Mouse (Mus musculus) spleen, postnatal 4 days (tissue): ENCODE measurements around the gene Tfdp1.

Experiments used
- DNase-seq, 2 experiments: peaks; one replicate each; pipeline ENCODE4 v3.0.0; 2022; ENCODE audit warnings: low spot score in 2 of 2

The Tfdp1 gene

DNA sequence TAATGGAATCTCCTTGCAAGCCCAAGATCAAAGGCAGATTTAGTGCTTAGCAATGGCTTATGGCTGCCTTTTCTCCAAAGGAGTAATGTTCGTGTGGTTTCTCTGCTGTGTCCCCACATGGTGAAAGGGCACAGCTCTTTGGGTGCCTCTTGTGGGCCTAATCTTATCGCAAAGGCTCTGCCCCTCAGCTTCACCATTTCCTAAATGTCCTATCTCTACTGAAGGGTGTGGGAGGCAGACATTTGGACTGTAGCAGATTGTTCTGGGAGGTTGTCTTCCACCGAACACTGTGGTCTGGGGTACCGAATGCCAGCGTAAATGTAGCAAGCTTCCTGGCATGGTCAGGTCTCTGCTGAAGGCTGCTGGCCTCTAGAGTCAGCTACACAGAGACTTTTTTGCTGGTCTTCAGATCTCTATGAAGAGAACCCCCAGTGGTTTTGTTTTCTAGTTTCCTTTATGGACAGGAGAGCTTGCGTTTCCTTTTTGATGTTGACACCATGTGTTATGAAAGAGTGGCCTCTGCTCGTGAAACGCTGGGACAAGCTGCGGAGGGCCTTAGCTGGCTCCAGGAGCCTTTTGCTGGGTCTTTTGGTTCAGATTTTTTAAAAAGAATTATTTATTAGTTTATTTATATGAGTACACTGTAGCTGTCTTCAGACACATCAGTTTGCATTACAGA is 14.7 kb downstream of the Tfdp1 start:
- DNase-seq: no peak

DNA sequence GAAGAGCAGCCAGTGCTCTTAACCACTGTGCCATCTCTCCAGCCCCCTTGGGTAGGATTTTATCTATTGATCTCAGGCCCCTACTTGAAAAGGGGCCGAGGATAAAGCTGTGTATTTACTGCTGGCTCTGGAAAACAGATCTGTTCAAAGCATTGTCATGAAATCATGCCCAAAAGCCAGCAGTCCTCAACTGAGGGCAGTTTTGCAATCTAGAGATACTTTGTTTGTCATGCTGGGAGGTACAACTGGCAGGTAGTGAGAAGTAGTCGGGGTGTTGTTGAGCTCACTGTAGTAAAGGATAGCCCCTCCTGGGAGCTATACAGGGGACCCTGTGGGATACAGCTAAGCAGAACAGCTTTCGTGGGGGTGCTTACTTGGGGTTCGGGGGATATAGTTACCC is 15.3 kb downstream of the Tfdp1 start:
- DNase-seq: no peak

DNA sequence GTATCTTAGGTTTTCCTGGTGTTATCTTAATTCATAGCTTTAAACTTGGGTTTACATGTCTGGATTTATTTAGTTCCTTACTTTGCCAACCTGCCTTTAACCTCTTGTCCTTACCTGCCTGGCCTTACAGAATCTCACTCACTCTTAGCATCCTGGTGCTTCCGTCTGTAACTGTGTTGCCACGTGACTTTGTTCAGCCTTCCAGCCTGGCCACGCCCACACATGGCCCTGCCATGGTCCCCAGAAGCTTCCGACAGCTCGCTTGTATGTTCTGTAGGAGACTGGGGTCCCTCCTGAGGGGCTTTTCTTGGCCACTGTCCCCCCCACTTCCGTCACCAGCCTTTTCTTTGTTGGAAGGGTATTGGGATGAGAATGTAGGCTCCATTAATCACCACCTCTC is 17.7 kb downstream of the Tfdp1 start:
- DNase-seq: no peak

DNA sequence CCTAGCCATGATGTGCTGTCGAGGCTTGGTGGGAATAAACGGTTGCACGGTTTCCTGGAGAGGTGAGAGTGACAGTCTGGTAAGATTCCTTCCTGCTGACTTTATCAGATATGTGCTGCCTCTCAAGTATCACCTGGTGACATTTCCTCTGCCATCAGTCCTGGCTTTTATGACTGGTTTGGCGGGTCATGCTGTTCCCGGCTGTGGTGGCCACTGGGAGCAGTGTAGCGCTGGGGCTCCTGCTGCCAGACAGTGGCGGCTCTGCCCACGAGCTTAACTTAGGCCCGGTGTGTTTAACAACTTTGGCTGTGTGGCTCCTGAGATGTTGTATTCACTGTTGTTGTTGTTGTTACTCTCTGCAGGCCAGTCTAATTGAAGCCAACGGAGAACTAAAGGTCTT is 18.1 kb downstream of the Tfdp1 start:
- no peak for DNase-seq

DNA sequence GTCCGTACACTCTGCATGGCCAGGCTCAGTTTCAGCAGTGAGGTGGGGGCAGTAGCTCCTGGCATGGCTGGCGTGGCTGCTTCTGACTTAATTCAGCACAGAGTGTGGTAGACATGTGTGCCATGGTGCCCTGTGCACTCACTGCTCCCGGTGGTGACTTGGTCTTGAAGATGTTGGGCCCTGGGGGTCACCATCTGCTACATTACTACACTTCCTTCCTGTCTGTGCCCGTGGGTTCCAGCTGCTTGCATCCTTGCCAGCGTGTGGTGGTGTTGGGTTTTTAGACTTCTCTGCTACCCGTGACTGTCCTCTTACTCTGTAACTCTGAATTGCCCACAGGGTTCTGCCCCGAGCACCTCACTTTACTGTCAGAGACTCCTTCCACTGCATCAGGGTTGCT is 21.7 kb downstream of the Tfdp1 start:
- no peak for DNase-seq

DNA sequence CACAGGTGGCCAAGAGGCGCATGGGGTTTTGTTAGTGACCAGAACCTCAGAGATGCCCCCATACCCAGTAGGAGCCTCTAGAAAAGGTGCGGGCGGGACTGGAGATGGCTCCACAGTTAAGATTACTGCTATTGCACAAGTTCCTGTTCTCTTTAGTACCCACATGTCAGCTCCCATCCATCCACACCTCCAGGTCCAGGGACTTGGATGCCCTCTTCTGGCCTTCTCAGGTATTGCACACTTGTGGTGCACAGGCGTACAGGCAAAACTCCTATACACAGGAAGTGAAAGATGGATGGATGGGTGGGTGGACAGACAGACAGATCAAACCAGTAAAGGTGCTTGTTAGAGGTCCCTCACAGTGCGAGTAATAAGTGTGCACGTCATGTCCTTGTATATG is 23.3 kb downstream of the Tfdp1 start:
- DNase-seq: peak; percentile 39 to 74

DNA sequence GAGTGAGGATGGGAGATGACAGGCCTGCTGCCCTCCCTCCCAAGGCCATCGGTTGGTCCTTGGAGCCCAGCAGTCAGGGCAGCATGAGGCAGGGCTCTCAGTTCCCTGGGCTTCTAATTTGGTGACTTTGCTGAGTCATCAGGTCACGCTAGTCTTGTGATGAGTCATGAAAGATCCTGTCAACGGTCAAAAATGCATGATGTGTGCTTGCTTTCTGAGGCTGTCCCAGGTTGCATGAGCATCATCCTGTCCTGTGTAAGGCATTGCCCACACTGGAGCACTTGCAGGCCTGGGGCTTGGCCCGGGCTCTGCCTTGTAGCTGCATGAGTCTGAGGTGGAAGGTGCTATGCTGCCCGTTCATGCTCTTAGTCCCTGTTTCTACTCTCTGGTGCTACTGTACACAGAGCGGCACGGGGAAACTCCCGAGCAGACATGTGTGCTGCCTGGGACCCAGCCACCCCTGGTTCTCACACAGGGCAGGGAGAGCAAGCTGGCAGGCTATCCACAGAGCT is 34.7 kb downstream of the Tfdp1 start:
- DNase-seq: no peak

DNA sequence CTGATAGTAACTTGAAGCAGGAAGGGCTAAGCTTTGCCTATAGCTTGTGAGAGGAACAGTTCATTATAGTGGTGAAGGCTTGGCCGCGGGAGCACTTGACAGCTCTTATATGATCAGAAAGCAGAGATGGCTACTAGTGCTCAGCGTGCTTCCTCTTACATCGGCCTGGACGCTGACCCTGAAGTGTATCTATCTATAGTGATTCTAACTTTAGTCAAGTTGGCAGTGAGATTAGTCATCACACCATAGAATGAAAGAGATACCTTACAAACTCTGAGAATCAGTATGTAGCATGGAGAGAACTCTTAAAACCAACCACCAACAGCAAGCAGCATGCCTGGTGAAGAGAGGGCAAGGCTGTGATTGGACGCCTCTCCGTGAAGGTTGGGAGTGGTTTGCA is 43.1 kb downstream of the Tfdp1 start:
- DNase-seq: no peak

DNA sequence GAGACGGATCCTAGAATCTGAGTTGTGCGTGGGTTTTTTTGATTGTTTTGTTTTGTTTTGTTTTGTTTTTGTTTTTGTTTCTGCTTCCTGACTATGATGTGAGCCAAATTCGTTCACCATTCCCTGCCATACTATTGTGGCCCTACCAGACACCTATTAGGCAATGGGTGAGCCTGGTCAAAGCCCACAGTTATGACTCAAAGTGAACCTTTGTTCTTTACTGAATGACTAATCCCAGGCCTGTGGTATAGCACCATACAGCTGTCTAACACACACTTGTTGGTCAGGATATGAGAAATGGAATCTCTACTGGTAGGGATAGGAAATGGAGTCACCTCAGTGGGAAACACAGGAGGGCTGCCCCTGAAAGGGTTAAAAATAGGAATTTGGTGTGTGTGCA is 44.0 kb downstream of the Tfdp1 start:
- DNase-seq: no peak

DNA sequence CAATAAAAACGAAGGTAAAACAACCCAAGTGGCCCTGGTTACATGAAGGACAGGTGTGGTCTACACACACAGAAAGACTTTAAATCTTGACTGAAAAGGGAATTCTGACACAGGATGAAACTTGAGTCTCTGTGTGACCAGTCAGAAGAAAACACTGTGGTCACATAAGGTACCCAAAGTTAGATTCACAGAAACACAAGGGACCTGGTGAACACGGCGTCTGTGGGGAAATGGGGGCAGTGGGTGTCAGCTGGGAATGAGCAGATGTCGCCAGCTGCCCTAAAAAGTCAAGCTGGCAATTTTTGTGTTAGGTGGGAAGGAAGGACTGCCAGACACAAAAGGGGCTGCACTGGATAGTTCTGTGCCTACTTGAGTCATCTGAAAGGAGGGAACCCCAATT is 44.4 kb downstream of the Tfdp1 start:
- no peak for DNase-seq

DNA sequence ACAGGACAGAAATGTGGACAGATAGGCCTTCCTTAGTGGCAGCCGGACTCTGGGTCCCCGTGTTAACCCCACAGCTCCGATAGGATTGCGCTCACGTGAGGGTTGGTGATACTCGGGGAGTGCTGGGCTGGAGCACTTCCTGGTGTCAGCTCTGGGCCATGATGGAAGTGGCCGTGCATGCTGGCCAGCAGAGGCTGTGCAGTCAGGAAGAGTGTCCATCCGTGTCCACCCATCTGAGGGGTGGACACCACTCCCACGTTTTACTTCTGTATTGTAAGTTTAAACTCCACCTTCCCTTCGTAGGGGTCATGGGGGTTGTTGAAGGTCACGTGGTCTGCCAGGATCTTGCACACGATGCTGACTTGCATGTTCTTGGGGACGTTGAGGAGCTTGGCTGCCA is 47.8 kb downstream of the Tfdp1 start:
- no peak for DNase-seq

DNA sequence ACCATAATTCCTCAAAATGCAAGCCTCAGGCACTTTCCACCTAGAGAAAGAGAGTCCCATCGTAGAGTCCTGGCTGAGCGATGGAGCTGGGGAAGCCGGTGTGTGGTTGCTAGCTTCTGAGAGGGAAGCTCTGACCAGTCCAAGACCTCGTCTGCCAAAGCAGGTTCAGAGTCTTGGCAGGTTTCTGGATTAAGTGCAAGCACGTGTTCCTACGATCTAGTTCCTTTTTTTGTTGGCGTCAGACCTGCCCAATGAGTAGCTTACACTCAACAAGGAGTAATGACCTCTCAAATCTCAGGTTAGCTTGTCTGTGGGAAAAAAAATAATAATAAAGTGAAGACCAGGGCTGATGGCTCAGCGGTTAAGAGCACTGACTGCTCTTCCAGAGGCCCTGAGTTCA is 49.2 kb downstream of the Tfdp1 start:
- DNase-seq: no peak

DNA sequence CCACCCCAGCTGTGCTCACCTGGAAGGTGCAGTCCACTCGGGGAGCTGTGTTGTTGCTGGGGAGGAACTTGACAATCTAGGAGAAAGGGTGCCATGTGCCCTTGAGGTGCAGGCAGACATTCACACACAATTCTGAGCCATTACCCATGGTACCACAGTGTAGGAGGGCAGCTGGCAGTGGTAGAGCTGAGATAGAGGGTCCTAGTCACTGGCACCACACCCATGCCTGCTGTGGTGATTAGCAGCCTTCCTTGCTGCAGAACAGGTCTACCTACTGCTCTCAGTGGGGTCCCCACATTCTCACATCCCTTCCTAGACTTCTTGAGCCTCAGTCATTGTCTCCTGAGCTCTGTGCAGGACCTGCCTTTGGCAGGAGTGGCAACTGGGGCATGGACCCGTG is 50.2 kb downstream of the Tfdp1 start:
- DNase-seq: no peak

DNA sequence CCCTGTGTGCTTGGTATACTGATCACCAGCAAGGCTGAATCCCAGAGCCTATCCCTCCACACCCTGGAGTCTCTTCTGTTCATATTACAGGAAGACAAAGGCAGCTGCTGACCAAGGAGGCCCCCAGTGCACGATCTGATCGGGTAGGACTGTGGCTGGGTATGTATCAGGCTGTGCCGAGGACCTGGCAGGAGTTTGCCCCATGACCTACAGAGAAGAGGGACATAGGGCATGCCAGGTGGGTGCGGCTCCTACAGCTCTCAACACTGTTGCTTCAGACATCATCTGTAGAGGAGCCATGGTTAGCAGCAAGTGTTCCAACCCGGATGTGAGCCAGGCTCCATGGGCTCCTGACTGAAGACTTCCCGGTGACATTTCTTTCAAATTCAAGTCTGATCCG is 55.3 kb downstream of the Tfdp1 start:
- no peak for DNase-seq

DNA sequence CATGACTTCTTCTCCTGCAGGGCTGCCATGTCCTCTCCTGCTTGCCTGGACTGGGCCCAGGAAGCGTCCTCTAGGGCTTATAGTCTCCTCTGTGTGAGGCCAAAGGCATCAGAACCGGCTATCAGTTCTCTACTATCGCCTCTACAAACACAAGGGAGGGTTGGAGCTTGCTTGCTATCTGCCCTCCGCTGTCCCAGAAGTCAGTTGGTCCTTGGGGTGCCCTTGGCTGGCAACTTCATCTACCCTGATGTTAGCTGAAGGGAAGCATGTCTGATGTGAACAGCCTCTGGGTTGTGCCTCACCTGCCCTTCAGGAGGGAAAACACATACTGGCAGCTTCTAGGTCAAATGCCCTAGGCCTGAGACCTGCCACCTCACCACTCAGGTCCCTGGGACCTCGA is 58.2 kb downstream of the Tfdp1 start, which contains the start of gene Atp4b:
Gene Atp4b, minus strand, starts transcription at position 101 of the 400 bp plus-strand sequence.
- DNase-seq: no peak

DNA sequence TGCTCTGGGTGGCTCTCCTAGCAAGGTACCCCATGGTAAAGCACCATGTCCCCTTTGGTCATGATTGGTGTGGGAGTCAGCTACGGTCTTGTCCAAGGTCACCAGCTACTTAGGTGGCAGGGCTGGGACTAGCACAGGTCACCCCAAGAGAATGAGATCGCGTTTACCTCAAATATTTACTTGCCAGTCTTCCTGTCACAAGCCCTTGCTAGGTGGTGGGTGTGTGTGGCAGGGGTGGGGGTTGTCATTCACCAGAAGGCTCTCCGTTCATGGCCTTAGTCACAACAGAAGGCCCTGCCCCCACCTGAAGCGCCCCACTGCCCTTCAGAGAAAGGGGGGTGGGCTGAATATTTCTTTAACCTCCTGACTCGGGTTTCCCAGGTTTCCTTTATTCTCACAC is 65.0 kb downstream of the Tfdp1 start:
- no peak for DNase-seq

DNA sequence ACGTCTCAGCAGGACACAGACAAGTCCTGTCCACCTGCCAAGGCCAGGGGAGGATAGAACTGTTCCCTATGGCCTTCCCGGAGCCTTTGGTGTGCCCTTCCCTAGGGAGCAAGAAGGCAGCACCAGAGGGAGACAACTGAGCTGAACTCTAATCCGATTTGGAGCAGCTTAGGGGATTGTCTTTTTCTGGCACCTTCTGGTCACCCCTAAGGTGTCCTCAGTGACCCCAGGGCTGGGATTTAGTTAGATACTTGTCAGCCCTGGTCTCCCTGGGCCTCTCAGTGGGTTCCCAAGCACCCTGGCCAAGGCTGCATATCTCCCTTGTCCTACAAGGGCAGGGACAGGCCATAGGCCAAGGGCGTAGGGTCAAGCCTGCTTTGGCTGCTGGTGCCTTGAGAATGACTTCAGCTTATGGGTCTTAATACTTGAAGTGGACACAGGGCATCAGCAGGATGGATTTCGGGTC is 66.1 kb downstream of the Tfdp1 start, which contains the start of gene Grk1:
Gene Grk1, plus strand, starts transcription at position 416 of the 466 bp plus-strand sequence.
- DNase-seq: no peak

DNA sequence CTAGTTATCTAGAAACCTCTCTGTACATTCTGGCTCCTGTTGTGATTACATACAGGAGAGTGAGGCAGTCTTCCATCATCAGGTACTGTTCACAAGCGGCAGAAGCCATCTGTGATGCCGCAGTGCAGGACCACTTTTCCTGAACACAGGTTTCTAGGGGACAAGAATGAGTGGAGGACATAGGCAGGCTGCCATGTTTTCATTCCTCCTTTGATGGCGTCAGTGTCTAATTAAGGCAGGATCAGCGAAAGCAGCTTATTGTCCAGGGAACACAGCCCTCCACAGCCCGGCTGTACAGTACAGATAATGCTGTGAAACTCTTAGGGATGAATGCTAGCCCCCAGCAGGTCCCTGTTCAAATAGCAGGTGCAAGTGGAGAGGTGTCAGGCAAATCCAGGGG is 67.5 kb downstream of the Tfdp1 start:
- no peak for DNase-seq

DNA sequence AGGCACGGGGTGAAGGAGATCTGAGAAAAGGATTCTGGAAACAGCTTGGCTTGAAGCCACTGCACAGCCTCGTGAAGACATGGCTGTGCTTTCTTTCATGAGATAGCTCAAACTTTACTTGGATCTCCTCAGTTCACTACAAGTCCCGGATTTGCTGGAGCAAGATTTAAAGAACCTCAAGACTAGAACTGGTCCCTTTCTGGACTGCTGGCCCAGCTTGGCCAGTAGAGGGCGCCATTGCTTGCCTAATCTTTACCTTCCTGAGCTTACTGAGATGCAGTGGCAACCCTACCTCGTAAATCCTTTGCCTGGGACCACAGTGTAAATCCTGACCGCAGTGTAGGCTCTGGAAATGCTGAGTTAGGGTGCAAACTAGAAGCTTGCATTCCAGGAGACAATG is 73.0 kb downstream of the Tfdp1 start:
- peak; percentile 48 to 83 for DNase-seq

DNA sequence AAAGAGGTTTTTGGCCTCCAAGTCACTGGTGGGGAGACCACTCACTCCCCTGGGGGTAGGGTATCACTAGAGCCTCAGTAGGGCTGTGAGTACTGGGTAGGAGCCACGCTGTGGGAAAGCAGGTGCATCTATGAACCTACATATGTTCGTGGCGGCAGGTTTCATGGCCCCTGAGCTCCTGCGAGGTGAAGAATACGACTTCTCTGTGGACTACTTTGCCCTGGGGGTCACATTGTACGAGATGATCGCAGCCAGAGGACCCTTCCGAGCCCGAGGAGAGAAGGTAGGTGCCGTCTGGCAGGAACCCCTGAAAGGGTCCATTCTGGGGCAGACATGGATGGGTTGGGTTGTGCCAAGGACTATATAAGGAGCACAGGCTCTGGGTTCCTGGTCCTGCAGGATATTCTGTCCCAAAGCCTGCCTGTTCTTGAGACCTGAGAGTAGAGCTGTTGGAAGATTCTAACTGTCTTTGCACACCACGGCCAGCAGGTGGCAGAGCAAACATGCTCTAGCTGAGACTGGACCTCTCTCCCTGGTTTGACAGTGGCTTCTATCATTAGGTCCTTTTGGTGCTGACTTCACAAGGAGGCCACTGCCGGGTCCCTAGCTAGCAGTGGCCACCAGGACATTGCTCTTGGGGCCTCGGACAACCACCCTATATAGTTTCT is 74.5 kb downstream of the Tfdp1 start:
- peak; percentile 26 to 74 for DNase-seq

DNA sequence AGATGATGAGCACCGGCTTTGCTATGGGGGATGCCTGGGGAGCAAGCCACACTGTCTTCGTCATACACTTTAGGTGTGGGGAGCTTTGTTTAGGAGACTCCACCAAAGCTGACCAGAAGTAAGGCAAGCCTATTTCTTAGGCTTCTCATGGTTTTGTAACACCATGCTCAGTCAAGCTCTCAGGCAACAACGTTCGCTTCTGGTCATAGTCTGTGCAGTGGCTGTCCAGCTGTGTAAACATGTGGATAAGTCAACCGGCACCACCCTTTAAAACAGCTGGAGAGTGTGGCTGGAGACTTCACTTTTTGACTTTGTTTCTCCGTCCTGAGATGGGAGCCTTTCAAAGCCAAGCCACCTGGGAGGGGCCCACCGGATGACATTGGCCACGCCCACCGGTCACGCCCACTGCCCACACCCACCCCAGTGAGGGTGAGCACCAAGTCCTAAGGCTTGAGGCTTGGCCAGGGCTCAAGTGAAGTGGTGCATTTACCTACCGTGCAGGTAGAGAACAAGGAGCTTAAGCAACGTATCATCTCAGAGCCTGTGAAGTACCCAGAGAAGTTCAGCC is 75.4 kb downstream of the Tfdp1 start:
- DNase-seq: no peak

DNA sequence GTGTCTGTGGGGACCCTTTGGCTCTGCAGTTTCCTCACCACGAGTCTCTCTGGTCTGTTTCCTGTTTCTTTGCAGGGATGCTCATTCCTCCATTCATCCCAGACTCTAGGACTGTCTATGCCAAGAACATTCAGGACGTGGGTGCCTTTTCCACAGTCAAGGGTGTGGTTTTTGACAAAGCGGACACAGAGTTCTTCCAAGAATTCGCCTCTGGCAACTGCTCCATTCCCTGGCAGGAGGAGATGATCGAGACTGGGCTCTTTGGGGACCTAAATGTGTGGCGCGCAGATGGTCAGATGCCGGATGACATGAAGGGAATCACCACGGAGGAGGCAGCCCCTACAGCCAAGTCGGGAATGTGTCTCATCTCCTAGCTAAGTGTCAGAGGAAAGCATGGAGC is 77.3 kb downstream of the Tfdp1 start:
- DNase-seq: no peak

DNA sequence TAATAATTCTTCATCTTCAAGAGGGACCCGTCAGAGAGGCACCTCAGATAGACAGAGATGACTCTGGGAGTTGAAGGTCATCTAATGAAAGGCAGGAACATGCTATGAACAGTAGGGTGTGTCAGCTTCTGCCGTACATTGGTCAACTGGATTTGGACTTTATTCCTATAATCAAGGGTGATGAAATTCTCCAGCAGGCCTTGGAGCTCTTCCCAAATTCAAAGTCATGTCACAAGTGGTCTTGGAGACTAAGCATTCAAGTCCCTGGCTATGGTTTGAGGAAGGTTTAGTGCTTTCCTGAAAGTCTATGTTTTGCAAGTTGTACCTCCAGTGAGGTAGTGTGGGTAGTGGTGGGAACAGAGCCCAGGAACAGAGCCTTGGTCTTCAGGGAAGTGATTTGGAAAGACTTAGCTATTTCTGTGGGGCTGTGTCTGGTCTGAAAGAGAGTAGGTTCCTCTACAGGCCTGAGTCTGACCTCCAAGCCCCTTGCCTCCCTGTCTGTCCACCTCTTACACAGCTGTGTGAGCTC is 80.6 kb downstream of the Tfdp1 start:
- DNase-seq: no peak
